Mouse (Mus musculus): Measurements from ENCODE around the gene Nadsyn1. TPM values are rescaled to one million over a fixed set of nuclear protein-coding genes. Genes with fewer than 3 reads are reported as not detected.

Gene Nadsyn1
- polyA plus RNA-seq (2014; fragmentation: Nextera tagmentation; extraction: Ambion mirVana) = 5.2 TPM in 2 replicates

DNA sequence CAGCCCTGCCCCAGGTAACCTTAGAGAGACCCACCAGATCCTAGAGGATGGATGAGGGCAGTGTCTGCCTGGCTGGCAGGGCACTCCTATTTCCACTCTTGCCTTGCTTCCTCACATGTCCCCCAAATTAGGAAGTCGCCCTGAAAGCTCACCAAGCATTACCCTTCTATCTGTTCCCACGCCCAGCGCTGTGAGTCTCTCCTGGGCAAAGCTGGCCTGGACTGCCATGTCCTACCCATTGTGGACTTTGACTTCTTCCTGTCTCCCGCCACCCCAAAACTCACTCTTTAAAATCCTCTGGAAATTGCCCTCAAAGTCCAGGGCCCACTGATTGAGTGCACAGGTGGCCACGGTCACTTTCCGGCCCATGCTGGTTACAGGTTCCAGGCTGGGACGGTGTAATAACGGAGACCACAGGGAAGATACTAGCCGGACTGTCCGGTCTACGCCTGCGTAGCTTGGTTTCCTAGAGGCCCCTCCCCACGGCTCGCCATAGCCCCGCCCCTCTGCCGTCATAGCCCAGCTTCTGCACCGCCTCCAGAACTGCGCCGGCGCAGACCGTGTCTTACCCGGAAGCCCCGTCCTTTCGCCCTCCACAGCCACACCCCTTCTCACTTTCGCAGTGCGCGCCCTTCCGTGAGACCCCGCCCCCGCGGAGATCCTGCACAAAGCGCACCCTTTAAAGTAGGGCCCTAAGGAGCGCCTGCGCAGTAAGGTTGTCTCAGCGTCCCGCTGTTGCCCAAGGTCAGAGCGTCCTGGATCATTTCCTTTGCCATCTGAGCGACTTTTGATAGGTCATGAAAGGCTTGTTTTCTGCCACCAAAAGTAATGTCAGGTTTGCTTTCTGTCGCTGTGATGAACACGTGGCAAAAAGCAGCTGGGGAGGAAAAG is at the start of gene Nadsyn1, which contains the start of gene Dhcr7:
Nadsyn1 (minus strand) TSS at position 475 of the 891 bp plus-strand sequence.
Dhcr7 (plus strand) TSS at position 771 of the 891 bp plus-strand sequence.
- H3K4me3 ChIP-seq (ENCODE audit: low read depth, low read length) = peak within 1 kb of the TSS; percentile 53
- ATAC-seq (peak; percentile 98), DNase-seq (ENCODE audit: low spot score) (peak; percentile 99)
- H3K27me3 ChIP-seq (replicated peaks; ENCODE audit: control insufficient read depth, insufficient read depth, low read length) = no peaks in the 10 kb centered on the region
- H3K27ac ChIP-seq (ENCODE audit: low read depth, low read length) = peak within 1 kb of the TSS; percentile 72; the same call in 1 of the 2 replicates
- no peaks in the 10 kb centered on the region for H3K9me3 ChIP-seq (replicated peaks; ENCODE audit: control insufficient read depth, low read length)
- WGBS = 1% methylated on average over 40 of the region's 40 CpGs
- H3K4me1 ChIP-seq (ENCODE audit: control insufficient read depth, insufficient read depth, low read length) = peaks cover 10% of the 10 kb centered on the region
- peaks cover 6% of the 10 kb centered on the region; the same call in 1 of the 2 replicates for H3K36me3 ChIP-seq (ENCODE audit: control insufficient read depth, insufficient read depth, low read length)
- peak within 1 kb of the TSS; percentile 64 for H3K4me2 ChIP-seq (ENCODE audit: low read length)
- peak within 1 kb of the TSS; percentile 70 for H3K9ac ChIP-seq (ENCODE audit: low read length)

DNA sequence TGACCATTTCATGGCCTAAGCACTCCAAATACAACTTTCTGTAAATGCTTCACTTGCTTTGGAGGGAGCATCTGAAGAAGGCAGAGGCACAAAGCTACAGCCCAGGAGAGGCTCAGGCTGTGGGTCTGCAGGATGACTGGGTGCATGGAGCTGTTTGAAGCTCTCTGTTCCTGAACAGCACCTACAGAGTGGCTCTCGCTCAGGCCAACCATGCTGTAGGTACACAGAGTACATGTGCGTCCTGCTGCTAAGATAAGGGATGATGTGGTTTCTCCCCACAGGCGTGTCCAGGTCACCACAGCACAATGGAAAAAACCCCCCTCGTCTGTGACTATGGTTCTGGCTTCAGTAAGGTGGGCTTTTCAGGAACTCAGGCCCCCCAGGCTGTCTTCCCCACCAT is 46.2 kb upstream of the Nadsyn1 start:
- Histone ChIP-seq H3K4me2 (ENCODE audit: low read length) (no peak overlapping the region), H3K27me3 (replicated peaks; ENCODE audit: control insufficient read depth, insufficient read depth, low read length) (no peaks in the 10 kb centered on the region), H3K27ac (ENCODE audit: low read depth, low read length) (no peak overlapping the region), H3K4me1 (ENCODE audit: control insufficient read depth, insufficient read depth, low read length) (no peaks in the 10 kb centered on the region), H3K4me3 (ENCODE audit: low read depth, low read length) (no peak overlapping the region), H3K9ac (ENCODE audit: low read length) (no peak overlapping the region), H3K36me3 (ENCODE audit: control insufficient read depth, insufficient read depth, low read length) (no peaks in the 10 kb centered on the region), H3K9me3 (replicated peaks; ENCODE audit: control insufficient read depth, low read length) (no peaks in the 10 kb centered on the region)
- ATAC-seq = no peak
- no peak for DNase-seq (ENCODE audit: low spot score)
- 85% methylated on average over 4 of the region's 4 CpGs for WGBS

DNA sequence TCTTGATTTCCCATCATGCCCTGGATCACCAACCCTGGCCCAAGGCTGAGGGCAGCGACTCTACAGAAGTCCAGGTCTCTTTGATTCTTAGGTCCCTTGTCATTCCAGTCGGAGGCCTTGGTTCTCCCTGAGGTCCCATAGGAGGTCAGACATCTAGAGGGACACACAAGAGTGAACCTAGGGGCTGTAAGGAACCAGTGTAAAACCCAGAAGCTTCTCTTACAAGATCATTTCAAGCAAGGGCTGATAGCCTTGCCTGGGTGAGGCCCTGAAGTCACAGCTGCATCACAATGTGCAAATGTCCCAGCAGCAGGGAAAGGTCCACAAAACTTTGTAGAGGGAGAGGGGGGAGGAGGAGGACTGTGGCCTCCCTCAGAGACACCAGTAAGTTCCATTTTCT is 43.9 kb upstream of the Nadsyn1 start, which contains the start of gene Gm498:
Gm498 (plus strand) TSS at position 301 of the 400 bp plus-strand sequence.
- Histone ChIP-seq H3K9me3 (replicated peaks; ENCODE audit: control insufficient read depth, low read length) (no peaks in the 10 kb centered on the region), H3K9ac (ENCODE audit: low read length) (no peak within 1 kb of the TSS), H3K27me3 (replicated peaks; ENCODE audit: control insufficient read depth, insufficient read depth, low read length) (no peaks in the 10 kb centered on the region), H3K4me3 (ENCODE audit: low read depth, low read length) (no peak within 1 kb of the TSS), H3K27ac (ENCODE audit: low read depth, low read length) (no peak within 1 kb of the TSS), H3K36me3 (ENCODE audit: control insufficient read depth, insufficient read depth, low read length) (no peaks in the 10 kb centered on the region), H3K4me1 (ENCODE audit: control insufficient read depth, insufficient read depth, low read length) (no peaks in the 10 kb centered on the region), H3K4me2 (ENCODE audit: low read length) (no peak within 1 kb of the TSS)
- DNase-seq (ENCODE audit: low spot score) (no peak), ATAC-seq (no peak)
- WGBS = 77% methylated on average over 2 of the region's 2 CpGs

DNA sequence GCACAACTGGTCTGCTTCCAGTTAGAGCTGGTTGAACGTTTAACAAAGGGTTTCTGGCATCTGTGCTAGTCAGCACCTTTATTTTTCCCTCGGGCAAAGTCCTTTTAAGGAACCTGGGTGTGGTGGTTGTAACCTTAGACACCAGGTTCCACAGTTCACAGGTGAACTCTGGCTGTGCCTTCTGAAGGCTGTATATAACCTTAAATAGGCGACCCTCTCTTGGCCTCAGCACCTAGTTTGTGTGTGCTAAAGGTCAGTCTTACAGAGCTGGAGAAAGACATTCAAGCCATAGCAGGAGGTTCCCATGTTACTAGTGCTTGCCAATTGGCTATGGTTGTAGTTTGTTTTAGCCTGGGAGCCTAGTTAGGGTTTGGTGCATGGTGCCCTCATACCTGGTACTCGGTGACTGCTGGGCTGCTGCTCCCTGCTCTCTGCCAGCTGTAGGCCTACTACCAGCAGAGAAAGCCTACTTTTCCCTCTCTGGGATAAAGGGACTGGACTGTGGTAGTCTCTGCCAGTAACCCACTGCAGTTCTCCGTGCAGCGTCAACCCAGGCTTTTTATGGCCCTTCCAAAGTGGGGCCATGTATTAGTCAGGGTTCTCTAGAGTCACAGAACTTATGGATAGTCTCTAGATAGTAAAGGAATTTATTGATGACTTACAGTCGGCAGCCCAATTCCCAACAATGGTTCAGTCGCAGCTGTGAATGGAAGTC is 26.3 kb upstream of the Nadsyn1 start:
- Histone ChIP-seq H3K4me2 (ENCODE audit: low read length) (no peak overlapping the region), H3K9me3 (replicated peaks; ENCODE audit: control insufficient read depth, low read length) (no peaks in the 10 kb centered on the region), H3K4me3 (ENCODE audit: low read depth, low read length) (no peak overlapping the region), H3K9ac (ENCODE audit: low read length) (no peak overlapping the region), H3K36me3 (ENCODE audit: control insufficient read depth, insufficient read depth, low read length) (peaks cover 53% of the 10 kb centered on the region), H3K27ac (ENCODE audit: low read depth, low read length) (no peak overlapping the region), H3K27me3 (replicated peaks; ENCODE audit: control insufficient read depth, insufficient read depth, low read length) (no peaks in the 10 kb centered on the region), H3K4me1 (ENCODE audit: control insufficient read depth, insufficient read depth, low read length) (no peaks in the 10 kb centered on the region)
- DNase-seq (ENCODE audit: low spot score) = no peak
- ATAC-seq = no peak
- WGBS = 91% methylated on average over 6 of the region's 8 CpGs

DNA sequence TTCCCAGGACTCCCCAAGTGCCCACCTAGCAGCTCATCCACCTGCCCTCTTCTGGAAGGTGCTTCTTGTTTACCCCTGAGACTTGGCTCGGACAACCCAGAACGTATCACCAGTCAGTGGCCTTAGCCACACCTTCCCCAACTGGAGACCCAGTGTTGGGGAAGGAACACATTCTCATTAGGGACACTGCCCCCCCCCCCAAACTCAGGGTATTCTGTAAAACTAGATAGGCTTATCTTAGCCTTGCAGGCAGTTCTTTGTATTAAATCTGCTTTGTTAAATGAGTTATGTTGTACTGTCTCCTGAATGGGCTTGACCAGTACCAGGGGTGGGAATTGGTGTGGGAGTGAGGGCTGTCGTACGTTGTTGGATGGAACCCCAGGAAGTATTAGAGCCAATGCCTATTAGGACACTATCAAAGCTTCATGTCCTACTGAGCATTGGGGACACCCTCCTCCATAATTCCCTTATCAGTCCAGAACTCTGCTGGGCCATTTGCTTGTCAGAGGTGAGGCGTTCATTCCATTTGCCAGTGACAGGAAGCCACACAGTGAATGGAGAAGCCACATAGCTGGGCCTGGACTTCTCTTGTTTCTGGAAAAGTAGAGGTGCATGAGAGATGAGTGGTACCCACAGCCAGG is 25.6 kb upstream of the Nadsyn1 start:
- Histone ChIP-seq H3K9ac (ENCODE audit: low read length) (no peak overlapping the region), H3K4me1 (ENCODE audit: control insufficient read depth, insufficient read depth, low read length) (no peaks in the 10 kb centered on the region), H3K27ac (ENCODE audit: low read depth, low read length) (no peak overlapping the region), H3K4me2 (ENCODE audit: low read length) (no peak overlapping the region), H3K36me3 (ENCODE audit: control insufficient read depth, insufficient read depth, low read length) (peaks cover 59% of the 10 kb centered on the region), H3K9me3 (replicated peaks; ENCODE audit: control insufficient read depth, low read length) (no peaks in the 10 kb centered on the region), H3K4me3 (ENCODE audit: low read depth, low read length) (no peak overlapping the region), H3K27me3 (replicated peaks; ENCODE audit: control insufficient read depth, insufficient read depth, low read length) (no peaks in the 10 kb centered on the region)
- 98% methylated on average over 5 of the region's 5 CpGs for WGBS
- DNase-seq (ENCODE audit: low spot score) = no peak
- ATAC-seq = no peak

DNA sequence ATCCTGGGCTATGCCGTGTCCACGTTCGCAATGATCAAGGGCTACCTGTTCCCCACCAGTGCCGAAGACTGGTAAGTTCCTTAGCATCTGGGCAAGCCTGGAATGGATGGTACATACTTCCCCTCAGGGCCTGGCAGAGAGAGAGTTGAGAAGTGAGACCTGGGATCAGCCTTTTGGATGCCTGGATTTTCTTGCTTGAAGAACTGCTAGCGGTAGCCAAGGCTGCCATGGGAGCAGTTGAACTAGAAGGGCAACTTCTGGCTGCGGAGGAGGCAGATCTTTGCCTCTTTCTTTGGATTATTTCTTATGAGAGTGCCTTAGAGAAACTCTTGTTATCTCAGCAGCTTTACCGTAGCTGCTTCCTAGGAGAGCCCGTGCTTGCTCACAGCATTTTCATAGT is 18.7 kb upstream of the Nadsyn1 start:
- DNase-seq (ENCODE audit: low spot score) = no peak
- peaks cover 93% of the 10 kb centered on the region for H3K36me3 ChIP-seq (ENCODE audit: control insufficient read depth, insufficient read depth, low read length)
- WGBS = 98% methylated on average over 8 of the region's 8 CpGs
- no peaks in the 10 kb centered on the region for H3K9me3 ChIP-seq (replicated peaks; ENCODE audit: control insufficient read depth, low read length)
- no peak overlapping the region for H3K4me3 ChIP-seq (ENCODE audit: low read depth, low read length)
- no peak overlapping the region for H3K9ac ChIP-seq (ENCODE audit: low read length)
- no peak overlapping the region for H3K4me2 ChIP-seq (ENCODE audit: low read length)
- ATAC-seq = no peak
- no peaks in the 10 kb centered on the region for H3K4me1 ChIP-seq (ENCODE audit: control insufficient read depth, insufficient read depth, low read length)
- no peaks in the 10 kb centered on the region for H3K27me3 ChIP-seq (replicated peaks; ENCODE audit: control insufficient read depth, insufficient read depth, low read length)
- no peak overlapping the region for H3K27ac ChIP-seq (ENCODE audit: low read depth, low read length)

DNA sequence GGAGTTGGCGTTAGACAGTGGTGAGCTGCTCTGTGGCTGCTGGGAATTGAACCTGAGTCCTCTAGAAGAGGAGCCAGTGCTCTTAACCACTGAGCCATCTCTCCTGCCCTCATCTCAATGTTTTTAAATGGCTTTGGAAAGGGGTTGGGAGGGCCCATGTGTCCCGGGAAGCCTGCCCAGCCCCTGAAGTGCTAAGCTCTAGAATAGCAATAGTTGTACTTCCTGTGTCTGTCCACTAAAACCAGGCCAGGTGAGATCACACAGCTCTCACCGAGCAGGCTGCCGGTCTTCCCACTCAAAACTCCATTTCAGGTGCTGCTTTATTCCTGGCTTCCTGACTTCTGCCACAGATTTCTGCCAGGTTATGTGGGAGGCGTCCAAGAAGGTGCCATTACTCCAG is 17.5 kb upstream of the Nadsyn1 start:
- H3K27me3 ChIP-seq (replicated peaks; ENCODE audit: control insufficient read depth, insufficient read depth, low read length) = no peaks in the 10 kb centered on the region
- no peak overlapping the region for H3K4me2 ChIP-seq (ENCODE audit: low read length)
- DNase-seq (ENCODE audit: low spot score) = no peak
- 95% methylated on average over 5 of the region's 5 CpGs for WGBS
- ATAC-seq = no peak
- peaks cover 81% of the 10 kb centered on the region for H3K36me3 ChIP-seq (ENCODE audit: control insufficient read depth, insufficient read depth, low read length)
- no peak overlapping the region for H3K4me3 ChIP-seq (ENCODE audit: low read depth, low read length)
- H3K9me3 ChIP-seq (replicated peaks; ENCODE audit: control insufficient read depth, low read length) = no peaks in the 10 kb centered on the region
- H3K27ac ChIP-seq (ENCODE audit: low read depth, low read length) = no peak overlapping the region
- no peak overlapping the region for H3K9ac ChIP-seq (ENCODE audit: low read length)
- no peaks in the 10 kb centered on the region for H3K4me1 ChIP-seq (ENCODE audit: control insufficient read depth, insufficient read depth, low read length)

DNA sequence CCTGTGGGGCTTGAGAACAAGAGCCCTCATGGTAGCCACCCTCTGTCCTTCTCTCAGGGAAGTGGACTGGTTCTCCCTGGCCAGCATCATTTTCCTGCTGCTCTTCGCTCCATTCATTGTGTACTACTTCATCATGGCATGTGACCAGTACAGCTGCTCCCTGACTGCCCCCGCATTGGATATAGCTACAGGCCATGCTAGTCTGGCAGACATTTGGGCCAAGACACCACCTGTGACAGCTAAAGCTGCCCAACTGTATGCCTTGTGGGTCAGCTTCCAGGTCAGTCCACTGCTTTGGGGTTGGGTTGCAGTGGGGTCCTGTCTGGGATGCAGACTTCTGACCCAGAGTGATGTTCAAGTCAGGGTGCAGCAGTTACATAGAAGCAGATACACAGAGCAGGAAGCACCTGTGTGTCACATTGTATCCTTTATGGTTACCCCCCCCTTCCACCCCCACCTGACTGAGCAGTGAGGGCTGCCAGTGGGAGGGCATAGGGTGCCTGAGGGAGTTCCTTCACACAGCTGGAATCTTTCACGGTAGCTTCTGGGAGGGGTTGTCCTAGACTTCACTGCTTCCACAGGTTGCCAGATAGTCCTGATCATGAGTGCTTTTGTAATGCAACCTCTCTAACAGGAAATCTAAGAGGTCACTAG is 15.2 kb upstream of the Nadsyn1 start:
- Histone ChIP-seq H3K4me1 (ENCODE audit: control insufficient read depth, insufficient read depth, low read length) (no peaks in the 10 kb centered on the region), H3K4me3 (ENCODE audit: low read depth, low read length) (no peak overlapping the region), H3K36me3 (ENCODE audit: control insufficient read depth, insufficient read depth, low read length) (peaks cover 58% of the 10 kb centered on the region), H3K27ac (ENCODE audit: low read depth, low read length) (no peak overlapping the region), H3K4me2 (ENCODE audit: low read length) (no peak overlapping the region), H3K9ac (ENCODE audit: low read length) (no peak overlapping the region), H3K9me3 (replicated peaks; ENCODE audit: control insufficient read depth, low read length) (no peaks in the 10 kb centered on the region), H3K27me3 (replicated peaks; ENCODE audit: control insufficient read depth, insufficient read depth, low read length) (no peaks in the 10 kb centered on the region)
- ATAC-seq = no peak
- WGBS = 90% methylated on average over 3 of the region's 3 CpGs
- no peak for DNase-seq (ENCODE audit: low spot score)

Data from forebrain, embryonic 14.5 days (tissue).